Mouse (Mus musculus) midbrain, postnatal 0 days (tissue): ENCODE results near the gene Fem1b. TPM values are rescaled to one million over a fixed set of nuclear protein-coding genes. Genes with fewer than 3 reads are reported as not detected.

Experiments
- ATAC-seq: fragments of 200-750 bp; cut with Nextera tagmentation; 2 replicates; pipeline ENCODE4 v1.8.0; 2017; ENCODE audit warnings: moderate number of reproducible peaks, mild to moderate bottlenecking, moderate TSS enrichment, moderate library complexity; ENCODE audit not compliant: low FRiP score
- DNase-seq: peaks from one replicate; pipeline ENCODE4 v3.0.0-alpha.2; 2015; ENCODE audit warnings: low spot score
- H3K27ac ChIP-seq: fragments of 300-500 bp; sonication (generic); 2 replicates; pipeline ENCODE4 v1.5.1; 2014; ENCODE audit warnings: low read depth, mild to moderate bottlenecking, low read length, mixed read lengths
- H3K27me3 ChIP-seq: fragments of 300-500 bp; sonication (generic); 2 replicates; pipeline ENCODE4 v1.6.1; 2014; ENCODE audit warnings: low read length, control low read depth, mixed read lengths; ENCODE audit not compliant: insufficient read depth
- H3K36me3 ChIP-seq: fragments of 300-500 bp; sonication (generic); 2 replicates; pipeline ENCODE4 v1.6.1; 2014; ENCODE audit warnings: low read length, control low read depth, mixed read lengths; ENCODE audit not compliant: insufficient read depth
- H3K4me1 ChIP-seq: fragments of 300-500 bp; sonication (generic); 2 replicates; pipeline ENCODE4 v1.6.1; 2014; ENCODE audit warnings: mild to moderate bottlenecking, control low read depth, antibody characterized with exemption, low read length, mixed read lengths; ENCODE audit not compliant: insufficient read depth
- H3K4me2 ChIP-seq: fragments of 300-500 bp; sonication (generic); 2 replicates; pipeline ENCODE4 v1.6.1; 2014; ENCODE audit warnings: low read depth, mild to moderate bottlenecking, low read length, mixed read lengths; ENCODE audit not compliant: poor library complexity, severe bottlenecking
- H3K4me3 ChIP-seq: fragments of 300-500 bp; sonication (generic); 2 replicates; pipeline ENCODE4 v1.5.1; 2014; ENCODE audit warnings: low read depth, mild to moderate bottlenecking, low read length, moderate library complexity
- H3K9ac ChIP-seq: fragments of 300-500 bp; sonication (generic); replicated peaks from 2 replicates; pipeline ENCODE4 v1.6.1; 2014; ENCODE audit warnings: mild to moderate bottlenecking, low read length, moderate library complexity, mixed read lengths; ENCODE audit not compliant: poor library complexity, severe bottlenecking
- H3K9me3 ChIP-seq: fragments of 300-500 bp; sonication (generic); 2 replicates; pipeline ENCODE4 v1.6.1; 2016; ENCODE audit warnings: low read length, control low read depth
- CTCF ChIP-seq: IDR thresholded peaks from 2 replicates; pipeline ENCODE4 v1.5.1; 2016; ENCODE audit warnings: antibody characterized with exemption, mild to moderate bottlenecking
- WGBS: fragments of 180-500 bp; shearing (Covaris S2); extraction: QIAGEN DNeasy Blood & Tissue Kit; methylation state at CpG from one replicate; pipeline ENCODE4 v1.1.7; 2014; 5-methylcytosine and 5-hydroxymethylcytosine counted together
- polyA plus RNA-seq: library from polyadenylated mRNA; unstranded; fragments of >200 nt; fragmentation: Nextera tagmentation; extraction: Ambion mirVana; gene quantifications from 2 replicates; pipeline ENCODE4 v1.2.1, GENCODE M21; 2015
- total RNA-seq: library from RNA; depleted of rRNA; stranded (reverse); fragments of >200 nt; gene quantifications from 2 replicates; pipeline ENCODE4 v1.2.3, GENCODE M21; 2014

Fem1b gene
- total and polyA plus RNA-seq, 2 experiments from 2014 or later = 42.0 to 193 TPM

- Histone ChIP-seq H3K4me1 (peaks cover 3% of the 10 kb centered on the region; the same call in 1 of the 2 replicates), H3K27ac (0 out of 2 replicates have a peak overlapping the region, but pooled peaks have one; percentile 69), H3K9ac (peak overlapping the region; percentile 87), H3K4me2 (peak overlapping the region; percentile 86), H3K36me3 (no peaks in the 10 kb centered on the region), H3K4me3 (peak overlapping the region; percentile 76), H3K9me3 (no peaks in the 10 kb centered on the region), H3K27me3 (no peaks in the 10 kb centered on the region)
- peak; percentile 27 for DNase-seq
- no peak for ATAC-seq
- no peak for TF ChIP-seq CTCF
- WGBS = 16% methylated on average over 14 of the region's 14 CpGs
These were observed 27.5 kb upstream of the Fem1b start for GRCm38 (mm10) chr9:62839172-62839770.

- H3K4me3 ChIP-seq = peak within 1 kb of the TSS; percentile 76
These were observed 26.9 kb upstream of the Fem1b start, which contains the start of gene Cln6 for GRCm38 (mm10) chr9:62838506-62839171. Gene Cln6, plus strand, starts transcription at chr9:62838785.

GRCm38 (mm10) chr9:62838146-62838505 lies 26.4 kb upstream of the Fem1b start:
- Histone ChIP-seq H3K9ac (peak overlapping the region; percentile 87), H3K4me2 (peak overlapping the region; percentile 86), H3K36me3 (no peaks in the 10 kb centered on the region), H3K9me3 (no peaks in the 10 kb centered on the region), H3K27ac (no peak overlapping the region), H3K4me3 (peak overlapping the region; percentile 76), H3K4me1 (peaks cover 3% of the 10 kb centered on the region; the same call in 1 of the 2 replicates), H3K27me3 (no peaks in the 10 kb centered on the region)
- DNase-seq (no peak), ATAC-seq (no peak)
- 17% methylated on average over 8 of the region's 8 CpGs for WGBS
- TF ChIP-seq CTCF = no peak

More at GRCm38 (mm10) chr9:62838506-62839171, 26.9 kb upstream of the Fem1b start, which contains the start of gene Cln6:
- Histone ChIP-seq H3K4me1 (peaks cover 3% of the 10 kb centered on the region; the same call in 1 of the 2 replicates), H3K9ac (peak within 1 kb of the TSS; percentile 87), H3K4me2 (peak within 1 kb of the TSS; percentile 86), H3K27me3 (no peaks in the 10 kb centered on the region), H3K36me3 (no peaks in the 10 kb centered on the region), H3K27ac (peak within 1 kb of the TSS; percentile 69), H3K9me3 (no peaks in the 10 kb centered on the region)
- WGBS = under 1% methylated on average over 37 of the region's 48 CpGs
- no peak for TF ChIP-seq CTCF
- peak; percentile 74 for ATAC-seq
- DNase-seq = peak; percentile 82

- no peak for DNase-seq
- no peak overlapping the region for H3K9ac ChIP-seq
- WGBS = 50% methylated on average over 3 of the region's 3 CpGs
- no peak overlapping the region for H3K4me3 ChIP-seq
- no peak overlapping the region for H3K27ac ChIP-seq
- peaks cover 3% of the 10 kb centered on the region; the same call in 1 of the 2 replicates for H3K4me1 ChIP-seq
- no peaks in the 10 kb centered on the region for H3K9me3 ChIP-seq
- no peak overlapping the region for H3K4me2 ChIP-seq
- TF ChIP-seq CTCF = no peak
- ATAC-seq = no peak
- H3K27me3 ChIP-seq = no peaks in the 10 kb centered on the region
- H3K36me3 ChIP-seq = no peaks in the 10 kb centered on the region
These were observed 25.9 kb upstream of the Fem1b start for GRCm38 (mm10) chr9:62837611-62838010.

GRCm38 (mm10) chr9:62835705-62836446 lies 24.1 kb upstream of the Fem1b start:
- no peak for ATAC-seq
- peak; percentile 35 for TF ChIP-seq CTCF

More at GRCm38 (mm10) chr9:62835705-62836446, 24.1 kb upstream of the Fem1b start:
- no peak overlapping the region for H3K27ac ChIP-seq
- no peaks in the 10 kb centered on the region for H3K36me3 ChIP-seq
- peaks cover 3% of the 10 kb centered on the region; the same call in 1 of the 2 replicates for H3K4me1 ChIP-seq
- H3K27me3 ChIP-seq = no peaks in the 10 kb centered on the region
- WGBS = 39% methylated on average over 4 of the region's 4 CpGs
- H3K9me3 ChIP-seq = no peaks in the 10 kb centered on the region
- H3K4me2 ChIP-seq = no peak overlapping the region
- H3K9ac ChIP-seq = no peak overlapping the region
- DNase-seq = no peak
- H3K4me3 ChIP-seq = no peak overlapping the region
